Mouse (Mus musculus): Measurements from ENCODE around the gene H2-T24.

DNA sequence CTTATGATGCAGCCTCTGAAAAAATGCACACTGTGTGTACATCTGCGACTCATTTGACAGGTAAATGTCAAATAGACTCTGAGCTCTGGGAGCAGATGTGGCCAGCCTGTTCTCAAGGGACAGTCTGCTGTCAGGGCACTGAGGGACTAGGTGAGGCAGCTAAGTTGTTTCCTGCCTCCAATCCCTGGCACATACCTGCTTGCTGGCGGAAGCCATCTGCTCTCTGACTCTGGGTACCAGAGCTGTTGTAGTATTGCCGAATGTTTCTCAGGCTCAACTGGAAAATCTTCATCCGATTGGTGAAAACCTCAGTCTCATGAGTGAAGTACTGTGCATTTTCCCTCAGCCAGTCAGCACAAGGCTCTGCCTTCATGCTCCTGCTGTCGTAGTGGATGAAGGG lies 3.3 kb downstream of the H2-T24 start:
- no peak for TF ChIP-seq NRF1 (IDR thresholded peaks at IDR 0.05; ENCODE audit: insufficient read depth, low read depth, low read length, poor library complexity, severe bottlenecking)
- no peak for TF ChIP-seq POLR2A (IDR thresholded peaks at IDR 0.05; ENCODE audit: control insufficient read depth in 1 of 2, insufficient read depth in 1 of 2, low read depth in 1 of 2, low read length in 2 of 2, poor library complexity in 1 of 2)
- TF ChIP-seq GATA1 (IDR thresholded peaks at IDR 0.05; ENCODE audit: low read depth, low read length) = no peak
- TF ChIP-seq ELF1 (IDR thresholded peaks at IDR 0.05; ENCODE audit: low read depth, low read length) = no peak
- no peak for TF ChIP-seq POLR2AphosphoS2 (IDR thresholded peaks at IDR 0.05; ENCODE audit: low read length)
- TF ChIP-seq USF1 (IDR thresholded peaks at IDR 0.05; ENCODE audit: low read depth, low read length) = no peak
- no peak for TF ChIP-seq CTCF (IDR thresholded peaks at IDR 0.05 in 2 of 3, conservative IDR thresholded peaks at IDR 0.05 in 1 of 3; ENCODE audit: control insufficient read depth in 1 of 3, insufficient read depth in 1 of 3, low read depth in 2 of 3, low read length in 3 of 3, poor library complexity in 1 of 3, severe bottlenecking in 1 of 3)
- no peak for TF ChIP-seq KAT2A (conservative IDR thresholded peaks at IDR 0.05; ENCODE audit: low read depth, low read length)
- TF ChIP-seq SIN3A (IDR thresholded peaks at IDR 0.05; ENCODE audit: low read length) = no peak
- no peak for TF ChIP-seq RCOR1 (IDR thresholded peaks at IDR 0.05; ENCODE audit: low read depth, low read length)
- TF ChIP-seq E2F4 (IDR thresholded peaks at IDR 0.05; ENCODE audit: borderline replicate concordance, low read depth, low read length) = no peak
- TF ChIP-seq MYC (IDR thresholded peaks at IDR 0.05; ENCODE audit: low read depth, low read length) = no peak

All from MEL (cell line).